Mouse (Mus musculus) adrenal gland, adult (tissue): ENCODE measurements at regions not wholly inside any gene's neighbourhood (a gene's known extent, or its start where the extent isn't known, plus 50 kb on each side); places are given as distances from the start of the nearest gene placed in this dataset.
A peak's percentile ranks its signal among the peaks of the same experiment; 100 is the strongest.
"Not testable (repeated sequence)": the region's sequence is repeated elsewhere in the genome, so short reads cannot be mapped to it uniquely, and the experiment has no call there.

Experiments
- DNase-seq, 2 experiments: peaks; one replicate each; pipeline ENCODE4 v3.0.0; 2022 to 2023; ENCODE audit warnings: low spot score in 1 of 2; ENCODE audit not compliant: inconsistent age in 2 of 2

GRCm38 (mm10) chr13:12940911-12941310, 64.3 kb downstream of the Prl2c2 start:
- not testable (repeated sequence) for DNase-seq

GRCm38 (mm10) chr13:12935103-12935502, 70.1 kb downstream of the Prl2c2 start:
- DNase-seq = peak in 1 of 2 experiments; percentile 51

- DNase-seq = not testable (repeated sequence)
These were observed 73.1 kb downstream of the Prl2c2 start for GRCm38 (mm10) chr13:12931907-12932617.

- DNase-seq = no peak
These were observed 74.6 kb downstream of the Prl2c2 start for GRCm38 (mm10) chr13:12930566-12930965.

GRCm38 (mm10) chr13:12929806-12930205, 75.4 kb downstream of the Prl2c2 start:
- DNase-seq = no peak

GRCm38 (mm10) chr13:12927587-12928345, 77.4 kb downstream of the Prl2c2 start:
- DNase-seq = no peak

GRCm38 (mm10) chr13:12925604-12926003, 79.6 kb downstream of the Prl2c2 start:
- no peak for DNase-seq

- no peak for DNase-seq
These were observed 92.3 kb downstream of the Prl2c2 start for GRCm38 (mm10) chr13:12912902-12913301.

- no peak for DNase-seq
These were observed 99.0 kb downstream of the Prl2c2 start for GRCm38 (mm10) chr13:12906151-12906550.

- DNase-seq = not testable (repeated sequence)
These were observed 89.8 kb upstream of the Prl2c3 start for GRCm38 (mm10) chr13:12889631-12890030.

- DNase-seq = not testable (repeated sequence)
These were observed 79.6 kb upstream of the Prl2c3 start for GRCm38 (mm10) chr13:12879506-12879905.

- DNase-seq = not testable (repeated sequence)
These were observed 65.1 kb upstream of the Prl2c3 start for GRCm38 (mm10) chr13:12864946-12865345.

- no peak for DNase-seq
These were observed 64.4 kb upstream of the Prl2c3 start for GRCm38 (mm10) chr13:12864263-12864662.

- not testable (repeated sequence) for DNase-seq
These were observed 63.7 kb upstream of the Prl2c3 start for GRCm38 (mm10) chr13:12863542-12863941.

- not testable (repeated sequence) for DNase-seq
These were observed 61.1 kb upstream of the Prl2c3 start for GRCm38 (mm10) chr13:12860954-12861353.

GRCm38 (mm10) chr13:12859930-12860329, 60.1 kb upstream of the Prl2c3 start:
- DNase-seq = not testable (repeated sequence)
